ENCODE assay signal across 9 mouse cellular contexts in the genomic region with DNA sequence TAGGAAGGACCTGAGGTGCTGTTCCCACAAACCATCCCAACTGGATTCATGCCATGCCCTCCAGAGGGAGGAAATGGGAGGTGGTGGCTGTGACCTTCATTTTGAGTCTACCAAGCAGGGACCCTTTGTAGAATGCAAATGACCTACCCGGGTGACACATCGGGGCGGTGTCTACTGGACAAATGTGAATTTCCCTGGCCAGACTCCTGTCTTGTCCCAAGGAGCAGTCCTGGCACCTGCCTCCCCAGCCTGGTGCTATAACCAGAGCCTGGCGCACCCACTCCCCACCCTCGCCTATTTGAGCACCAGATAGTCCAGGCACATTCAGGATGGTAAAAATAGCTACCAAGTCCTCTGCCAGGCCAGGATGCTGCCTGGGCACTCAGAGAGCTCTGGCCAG.
DNase-seq lines count a peak whose midpoint lies in the region; ATAC-seq and TF ChIP-seq lines count a peak whose summit lies in the region.
"Had no signal": no experiment of that assay in that cellular context is flagged by ENCODE, and none has a peak within 500 bp of the region (broad histone marks: within the 10 kb centered on the region; RNA-seq: fewer than 3 reads in every experiment).

No protein-coding gene starts in this region.

- H3K36me3 ChIP-seq in forebrain, embryonic 10.5 days (replicated peaks), result no peaks in the 10 kb centered on the region
- no peaks in the 10 kb centered on the region for H3K36me3 ChIP-seq in forebrain, embryonic 13.5 days (ENCODE audit: poor library complexity, severe bottlenecking)
- H3K36me3 ChIP-seq in lung, embryonic 15.5 days, result no peaks in the 10 kb centered on the region
- peaks cover 42% of the 10 kb centered on the region for H3K36me3 ChIP-seq in limb, embryonic 10.5 days
- H3K36me3 ChIP-seq in stomach, postnatal 0 days (ENCODE audit: control insufficient read depth, insufficient read depth, low read length), result no peaks in the 10 kb centered on the region
- H3K36me3 ChIP-seq in forebrain, embryonic 14.5 days (ENCODE audit: control insufficient read depth, insufficient read depth, low read length), result no peaks in the 10 kb centered on the region

- TF ChIP-seq EP300 in stomach, postnatal 0 days (optimal IDR thresholded peaks at IDR 0.05), result no peak

- no peaks in the 10 kb centered on the region for H3K9me3 ChIP-seq in forebrain, embryonic 10.5 days
- no peaks in the 10 kb centered on the region for H3K9me3 ChIP-seq in forebrain, embryonic 13.5 days (replicated peaks)
- H3K9me3 ChIP-seq in lung, embryonic 15.5 days, result no peaks in the 10 kb centered on the region
- H3K9me3 ChIP-seq in limb, embryonic 10.5 days (replicated peaks), result no peaks in the 10 kb centered on the region
- no peaks in the 10 kb centered on the region for H3K9me3 ChIP-seq in stomach, postnatal 0 days (ENCODE audit: control insufficient read depth, low read length)
- H3K9me3 ChIP-seq in forebrain, embryonic 14.5 days (replicated peaks; ENCODE audit: control insufficient read depth, low read length), result no peaks in the 10 kb centered on the region

- TF ChIP-seq CTCF in stomach, postnatal 0 days (IDR thresholded peaks at IDR 0.05; ENCODE audit: low read depth), result no peak

- H3K4me3 ChIP-seq in forebrain, embryonic 10.5 days, result no peak overlapping the region
- no peak overlapping the region for H3K4me3 ChIP-seq in forebrain, embryonic 13.5 days
- H3K4me3 ChIP-seq in lung, embryonic 15.5 days, result peak overlapping the region; percentile 31
- 0 out of 2 replicates have a peak overlapping the region, but pooled peaks have one; percentile 28 for H3K4me3 ChIP-seq in limb, embryonic 10.5 days
- H3K4me3 ChIP-seq in stomach, postnatal 0 days (ENCODE audit: low read depth, low read length), result peak overlapping the region; percentile 31; the same call in 1 of the 2 replicates
- H3K4me3 ChIP-seq in forebrain, embryonic 14.5 days (ENCODE audit: low read depth, low read length), result no peak overlapping the region

- H3K27ac ChIP-seq in forebrain, embryonic 10.5 days, result peak overlapping the region; percentile 75; the same call in 1 of the 2 replicates
- H3K27ac ChIP-seq in forebrain, embryonic 13.5 days, result no peak overlapping the region
- peak overlapping the region; percentile 94 for H3K27ac ChIP-seq in lung, embryonic 15.5 days
- H3K27ac ChIP-seq in limb, embryonic 10.5 days, result peak overlapping the region; percentile 83
- H3K27ac ChIP-seq in stomach, postnatal 0 days (replicated peaks), result peak overlapping the region; percentile 90
- H3K27ac ChIP-seq in forebrain, embryonic 14.5 days (ENCODE audit: low read depth, low read length), result no peak overlapping the region

- peaks cover 38% of the 10 kb centered on the region for H3K4me1 ChIP-seq in forebrain, embryonic 10.5 days
- peaks cover 13% of the 10 kb centered on the region for H3K4me1 ChIP-seq in forebrain, embryonic 13.5 days
- peaks cover 89% of the 10 kb centered on the region for H3K4me1 ChIP-seq in lung, embryonic 15.5 days
- H3K4me1 ChIP-seq in limb, embryonic 10.5 days, result peaks cover 64% of the 10 kb centered on the region
- H3K4me1 ChIP-seq in stomach, postnatal 0 days (replicated peaks; ENCODE audit: control insufficient read depth, insufficient read depth), result peaks cover 18% of the 10 kb centered on the region
- H3K4me1 ChIP-seq in forebrain, embryonic 14.5 days (ENCODE audit: control insufficient read depth, insufficient read depth, low read length), result no peaks in the 10 kb centered on the region

- 88% methylated on average over 5 of the region's 5 CpGs for WGBS in forebrain, embryonic 10.5 days
- WGBS in forebrain, embryonic 13.5 days, result 92% methylated on average over 5 of the region's 5 CpGs
- WGBS in lung, embryonic 15.5 days, result 79% methylated on average over 5 of the region's 5 CpGs
- 88% methylated on average over 5 of the region's 5 CpGs for WGBS in limb, embryonic 10.5 days
- WGBS in stomach, postnatal 0 days, result 77% methylated on average over 5 of the region's 5 CpGs
- 95% methylated on average over 5 of the region's 5 CpGs for WGBS in forebrain, embryonic 14.5 days

- ATAC-seq in forebrain, embryonic 13.5 days, result no peak
- ATAC-seq in lung, embryonic 15.5 days (ENCODE audit: borderline replicate concordance, extremely low read depth, low FRiP score, low TSS enrichment), result no peak
- no peak for ATAC-seq in stomach, postnatal 0 days (ENCODE audit: low FRiP score, low TSS enrichment)
- ATAC-seq in forebrain, embryonic 14.5 days, result no peak
- ATAC-seq: activated CD4-positive, CD25-positive, alpha-beta regulatory T cell, adult 4 months had no signal

- H3K9ac ChIP-seq in forebrain, embryonic 13.5 days, result no peak overlapping the region
- peak overlapping the region; percentile 42; the same call in 1 of the 2 replicates for H3K9ac ChIP-seq in lung, embryonic 15.5 days
- peak overlapping the region; percentile 58 for H3K9ac ChIP-seq in stomach, postnatal 0 days (ENCODE audit: low read length)
- H3K9ac ChIP-seq in forebrain, embryonic 14.5 days (ENCODE audit: low read length), result no peak overlapping the region

- no peaks in the 10 kb centered on the region for H3K27me3 ChIP-seq in forebrain, embryonic 10.5 days (ENCODE audit: poor library complexity, severe bottlenecking)
- H3K27me3 ChIP-seq in forebrain, embryonic 13.5 days, result no peaks in the 10 kb centered on the region
- H3K27me3 ChIP-seq in lung, embryonic 15.5 days, result no peaks in the 10 kb centered on the region
- H3K27me3 ChIP-seq in limb, embryonic 10.5 days (ENCODE audit: low read depth, poor library complexity, severe bottlenecking), result no peaks in the 10 kb centered on the region
- H3K27me3 ChIP-seq in stomach, postnatal 0 days (ENCODE audit: control insufficient read depth, insufficient read depth, low read length), result no peaks in the 10 kb centered on the region
- no peaks in the 10 kb centered on the region for H3K27me3 ChIP-seq in forebrain, embryonic 14.5 days (replicated peaks; ENCODE audit: control insufficient read depth, insufficient read depth, low read length)

- H3K4me2 ChIP-seq in forebrain, embryonic 13.5 days, result no peak overlapping the region
- peak overlapping the region; percentile 54 for H3K4me2 ChIP-seq in lung, embryonic 15.5 days
- peak overlapping the region; percentile 50 for H3K4me2 ChIP-seq in stomach, postnatal 0 days (replicated peaks; ENCODE audit: low read depth)
- H3K4me2 ChIP-seq in forebrain, embryonic 14.5 days (ENCODE audit: low read length), result no peak overlapping the region

- no peak for DNase-seq in forebrain, embryonic 10.5 days (ENCODE audit: extremely low spot score, low spot score)
- no peak for DNase-seq in lung, postnatal 14 days
- no peak for DNase-seq in limb, embryonic 10.5 days (ENCODE audit: low spot score)
- no peak for DNase-seq in stomach, postnatal 0 days (ENCODE audit: low spot score)
- DNase-seq in adrenal gland, postnatal 25 days, result no peak
- DNase-seq in forebrain, embryonic 14.5 days (ENCODE audit: low spot score), result no peak

Comparison
In these comparisons a context has a peak if more than half of its experiments do, and no peak if none do; other contexts are left out.
1. H3K27ac ChIP-seq: peak in forebrain, embryonic 10.5 days (single experiment), lung, embryonic 15.5 days (single experiment), limb, embryonic 10.5 days (single experiment) and stomach, postnatal 0 days (single experiment); none in forebrain, embryonic 13.5 days (single experiment) and forebrain, embryonic 14.5 days (single experiment).
2. H3K4me3 ChIP-seq: peak in lung, embryonic 15.5 days (single experiment), limb, embryonic 10.5 days (single experiment) and stomach, postnatal 0 days (single experiment); none in forebrain, embryonic 10.5 days (single experiment), forebrain, embryonic 13.5 days (single experiment) and forebrain, embryonic 14.5 days (single experiment).
3. H3K4me2 ChIP-seq: peak in lung, embryonic 15.5 days (single experiment) and stomach, postnatal 0 days (single experiment); none in forebrain, embryonic 13.5 days (single experiment) and forebrain, embryonic 14.5 days (single experiment).
4. H3K9ac ChIP-seq: peak in lung, embryonic 15.5 days (single experiment) and stomach, postnatal 0 days (single experiment); none in forebrain, embryonic 13.5 days (single experiment) and forebrain, embryonic 14.5 days (single experiment).